Mouse (Mus musculus) embryonic facial prominence, embryonic 10.5 days (tissue): ENCODE data around the gene Cdk17. TPM values are rescaled to one million over a fixed set of nuclear protein-coding genes. Genes with fewer than 3 reads are reported as not detected.

Experiments used
- DNase-seq: peaks from one replicate; pipeline ENCODE4 v3.0.0-alpha.2; 2017; ENCODE audit warnings: low spot score
- H3K27ac ChIP-seq: fragments of 300-500 bp; sonication (generic); replicated peaks from 2 replicates; pipeline ENCODE4 v1.5.1; 2016; ENCODE audit warnings: mild to moderate bottlenecking
- H3K27me3 ChIP-seq: fragments of 300-500 bp; sonication (generic); replicated peaks from 2 replicates; pipeline ENCODE4 v1.6.1; 2016; ENCODE audit warnings: low read depth, mild to moderate bottlenecking; ENCODE audit not compliant: poor library complexity, severe bottlenecking
- H3K36me3 ChIP-seq: fragments of 300-500 bp; sonication (generic); replicated peaks from 2 replicates; pipeline ENCODE4 v1.6.1; 2016; ENCODE audit warnings: mild to moderate bottlenecking, moderate library complexity
- H3K4me1 ChIP-seq: fragments of 300-500 bp; sonication (generic); 2 replicates; pipeline ENCODE4 v1.6.1; 2016
- H3K4me3 ChIP-seq: fragments of 300-500 bp; sonication (generic); 2 replicates; pipeline ENCODE4 v1.5.1; 2016; ENCODE audit warnings: mild to moderate bottlenecking, moderate library complexity
- H3K9me3 ChIP-seq: fragments of 300-500 bp; sonication (generic); 2 replicates; pipeline ENCODE4 v1.6.1; 2016; ENCODE audit warnings: mild to moderate bottlenecking
- WGBS: fragments of 180-500 bp; shearing (Covaris S2); methylation state at CpG from one replicate; pipeline ENCODE4 v1.1.7; 2016; 5-methylcytosine and 5-hydroxymethylcytosine counted together
- polyA plus RNA-seq: library from polyadenylated mRNA; unstranded; fragments of >200 nt; fragmentation: Nextera tagmentation; extraction: Ambion mirVana; gene quantifications from 2 replicates; pipeline ENCODE4 v1.2.1, GENCODE M21; 2016

Gene Cdk17
- polyA plus RNA-seq, 1 experiment from 2014 or later: 18.1 TPM

GRCm38 (mm10) chr10:93265833-93266232 is 105.2 kb downstream of the Cdk17 start:
- Histone ChIP-seq H3K27me3 (no peaks in the 10 kb centered on the region), H3K4me3 (no peak overlapping the region), H3K27ac (no peak overlapping the region), H3K36me3 (peaks cover 74% of the 10 kb centered on the region), H3K4me1 (peaks cover 51% of the 10 kb centered on the region), H3K9me3 (no peaks in the 10 kb centered on the region)
- 91% methylated on average over 9 of the region's 9 CpGs for WGBS
- no peak for DNase-seq

GRCm38 (mm10) chr10:93266521-93266920 is 105.8 kb downstream of the Cdk17 start:
- no peak overlapping the region for H3K27ac ChIP-seq
- no peaks in the 10 kb centered on the region for H3K27me3 ChIP-seq
- H3K36me3 ChIP-seq: peaks cover 78% of the 10 kb centered on the region
- H3K9me3 ChIP-seq: no peaks in the 10 kb centered on the region
- 96% methylated on average over 7 of the region's 7 CpGs for WGBS
- DNase-seq: no peak
- peaks cover 47% of the 10 kb centered on the region for H3K4me1 ChIP-seq
- no peak overlapping the region for H3K4me3 ChIP-seq

DNA sequence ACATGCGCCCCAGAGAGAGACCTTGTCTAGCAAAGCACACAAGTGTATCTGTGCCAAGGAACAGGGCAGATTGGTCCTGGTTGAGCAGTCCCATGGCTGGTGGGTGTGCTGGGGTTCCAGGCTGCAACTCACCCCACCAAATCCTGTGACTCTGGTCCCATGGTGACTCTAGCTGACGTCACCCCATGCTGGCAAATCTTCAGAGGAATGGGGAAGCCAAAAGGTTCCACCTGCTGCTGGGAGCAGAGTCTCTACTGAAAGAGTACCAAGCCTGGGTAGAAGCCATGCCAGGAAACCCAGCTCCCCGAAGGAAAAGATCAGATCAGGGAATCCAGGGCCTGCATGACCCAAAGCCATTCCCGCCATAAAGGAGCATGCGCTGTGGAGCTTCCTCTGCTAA is 106.8 kb downstream of the Cdk17 start:
- WGBS: 92% methylated on average over 5 of the region's 5 CpGs
- Histone ChIP-seq H3K36me3 (peaks cover 82% of the 10 kb centered on the region), H3K4me3 (no peak overlapping the region), H3K27me3 (no peaks in the 10 kb centered on the region), H3K27ac (no peak overlapping the region), H3K4me1 (peaks cover 37% of the 10 kb centered on the region), H3K9me3 (no peaks in the 10 kb centered on the region)
- DNase-seq: no peak

DNA sequence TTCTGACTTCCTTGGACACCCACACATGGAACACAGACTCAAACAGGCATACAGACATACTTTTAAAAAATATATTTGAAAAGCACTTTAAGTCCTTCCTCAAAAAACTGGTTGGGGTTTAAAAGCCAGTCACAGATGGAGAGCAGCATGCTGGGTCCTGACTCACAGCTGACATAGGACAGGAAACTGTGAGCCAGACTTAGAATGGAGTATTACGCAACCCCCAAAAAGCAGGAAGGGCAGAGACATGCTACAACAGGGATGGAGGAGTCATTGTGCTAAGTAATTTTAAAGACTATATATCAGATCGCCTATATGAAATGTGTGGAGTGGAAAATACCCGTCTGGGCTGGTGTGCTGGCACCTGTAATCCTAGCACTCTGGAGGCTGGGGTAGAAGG is 107.7 kb downstream of the Cdk17 start:
- Histone ChIP-seq H3K9me3 (no peaks in the 10 kb centered on the region), H3K36me3 (peaks cover 83% of the 10 kb centered on the region), H3K4me3 (no peak overlapping the region), H3K27ac (no peak overlapping the region), H3K27me3 (no peaks in the 10 kb centered on the region), H3K4me1 (peaks cover 32% of the 10 kb centered on the region)
- 93% methylated on average over 3 of the region's 3 CpGs for WGBS
- DNase-seq: no peak

DNA sequence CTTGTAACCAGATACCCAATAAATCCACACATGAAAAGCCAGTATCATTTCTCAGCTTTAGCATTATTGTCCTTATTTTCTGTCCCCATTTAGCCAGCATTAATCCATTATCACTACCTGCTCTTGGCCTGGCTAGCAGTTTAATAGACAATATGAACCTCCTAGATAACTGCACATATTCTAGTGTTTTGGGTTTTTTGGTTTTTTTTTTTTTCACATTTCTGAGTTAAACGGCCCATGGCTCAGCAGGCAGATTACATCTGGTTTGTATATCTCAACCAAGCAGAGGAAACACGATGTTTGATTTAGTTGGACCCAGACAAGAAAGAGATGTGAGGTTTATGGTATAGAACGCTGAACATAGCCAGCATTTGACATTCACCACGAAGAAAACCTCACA is 109.1 kb downstream of the Cdk17 start:
- H3K4me3 ChIP-seq: no peak overlapping the region
- H3K27me3 ChIP-seq: no peaks in the 10 kb centered on the region
- H3K36me3 ChIP-seq: peaks cover 77% of the 10 kb centered on the region
- no peak for DNase-seq
- WGBS: 65% methylated on average over 4 of the region's 4 CpGs
- peaks cover 28% of the 10 kb centered on the region for H3K4me1 ChIP-seq
- H3K27ac ChIP-seq: peak overlapping the region; percentile 78; the same call in 1 of the 2 replicates
- H3K9me3 ChIP-seq: no peaks in the 10 kb centered on the region

- Histone ChIP-seq H3K4me1 (peaks cover 39% of the 10 kb centered on the region), H3K27ac (no peak overlapping the region), H3K36me3 (peaks cover 76% of the 10 kb centered on the region), H3K9me3 (no peaks in the 10 kb centered on the region), H3K27me3 (no peaks in the 10 kb centered on the region), H3K4me3 (no peak overlapping the region)
- WGBS: 94% methylated on average over 6 of the region's 6 CpGs
- no peak for DNase-seq
Observed at GRCm38 (mm10) chr10:93270889-93271460, 110.3 kb downstream of the Cdk17 start.

GRCm38 (mm10) chr10:93271831-93272230 is 111.2 kb downstream of the Cdk17 start:
- Histone ChIP-seq H3K9me3 (no peaks in the 10 kb centered on the region), H3K4me3 (no peak overlapping the region), H3K36me3 (peaks cover 72% of the 10 kb centered on the region), H3K27me3 (no peaks in the 10 kb centered on the region), H3K4me1 (peaks cover 48% of the 10 kb centered on the region), H3K27ac (no peak overlapping the region)
- WGBS: 88% methylated on average over 7 of the region's 7 CpGs
- DNase-seq: no peak

GRCm38 (mm10) chr10:93272986-93273982 is 112.6 kb downstream of the Cdk17 start:
- Histone ChIP-seq H3K27ac (no peak overlapping the region), H3K4me3 (no peak overlapping the region), H3K9me3 (no peaks in the 10 kb centered on the region), H3K27me3 (no peaks in the 10 kb centered on the region), H3K36me3 (peaks cover 65% of the 10 kb centered on the region), H3K4me1 (peaks cover 57% of the 10 kb centered on the region)
- DNase-seq: no peak
- WGBS: 85% methylated on average over 14 of the region's 14 CpGs

GRCm38 (mm10) chr10:93274277-93274696 is 113.6 kb downstream of the Cdk17 start:
- Histone ChIP-seq H3K27ac (no peak overlapping the region), H3K4me3 (no peak overlapping the region), H3K4me1 (peaks cover 55% of the 10 kb centered on the region), H3K27me3 (no peaks in the 10 kb centered on the region), H3K36me3 (peaks cover 66% of the 10 kb centered on the region), H3K9me3 (no peaks in the 10 kb centered on the region)
- no peak for DNase-seq
- WGBS: 76% methylated on average over 2 of the region's 2 CpGs

DNA sequence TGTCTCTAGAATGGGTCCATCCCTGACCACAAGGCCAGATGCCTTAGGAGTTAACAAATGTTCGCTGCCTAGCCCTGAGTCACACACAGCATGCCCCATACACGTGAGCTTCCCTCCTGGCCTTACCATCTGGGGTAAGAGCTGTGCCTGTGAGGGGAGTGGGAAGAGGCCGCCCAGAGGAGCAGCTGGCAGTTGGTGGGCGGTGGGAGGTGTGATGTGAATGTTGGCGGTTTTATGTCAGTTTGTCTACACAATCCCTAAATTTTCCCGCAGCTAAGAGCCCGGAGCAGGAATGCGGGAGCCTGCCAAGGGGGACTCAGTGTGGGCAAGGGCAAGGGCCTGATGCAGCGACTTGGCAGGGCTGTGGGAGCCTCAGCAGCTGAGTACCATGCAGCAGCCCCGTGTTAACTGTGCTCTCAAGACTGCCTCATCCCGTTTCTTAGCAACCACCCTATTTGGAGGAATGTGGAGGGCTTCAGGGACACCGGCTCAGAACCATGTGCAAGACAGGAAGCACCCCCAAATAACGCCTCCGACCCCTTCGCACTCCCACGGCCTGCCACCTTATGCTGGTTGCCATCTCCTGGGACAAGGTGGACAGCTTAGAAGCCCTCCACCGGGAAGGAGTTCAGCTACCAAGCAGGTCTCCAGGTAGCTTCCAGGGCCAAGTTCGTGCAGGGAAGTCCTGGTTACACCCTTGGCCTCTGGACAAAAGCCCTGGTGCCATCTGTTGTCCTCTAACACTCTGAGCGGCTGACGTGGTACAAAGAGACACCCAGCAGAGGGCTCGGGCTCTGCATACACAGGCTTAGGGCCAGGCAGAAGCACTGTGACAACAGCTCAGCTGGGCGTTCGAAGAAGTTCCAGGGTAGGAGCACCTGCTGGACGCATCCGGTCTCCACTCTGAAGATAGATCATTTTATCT is 114.8 kb downstream of the Cdk17 start:
- Histone ChIP-seq H3K4me3 (no peak overlapping the region), H3K4me1 (peaks cover 44% of the 10 kb centered on the region), H3K27me3 (no peaks in the 10 kb centered on the region), H3K27ac (peak overlapping the region; percentile 57), H3K36me3 (peaks cover 73% of the 10 kb centered on the region), H3K9me3 (no peaks in the 10 kb centered on the region)
- WGBS: 63% methylated on average over 25 of the region's 25 CpGs
- no peak for DNase-seq

DNA sequence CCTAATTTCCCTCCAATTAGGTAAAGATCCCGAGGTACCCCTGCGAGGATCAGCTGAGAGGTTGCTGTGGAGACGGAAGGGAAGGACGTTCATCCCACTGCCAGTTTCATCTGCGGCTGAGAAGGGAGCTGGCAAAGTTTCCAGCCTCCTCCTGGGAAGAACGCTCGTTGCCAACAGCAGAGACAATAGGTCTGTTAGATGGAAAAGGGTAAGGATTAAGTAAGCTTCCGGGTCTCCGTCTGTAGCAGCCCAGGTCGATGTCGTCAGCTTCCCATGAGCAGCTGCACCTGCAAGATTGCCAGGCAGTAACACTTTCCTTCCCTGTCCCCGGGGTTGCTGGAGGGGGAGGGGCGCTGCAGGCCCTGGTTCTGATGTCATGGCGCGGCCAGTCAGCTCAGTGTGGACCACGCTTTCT is 115.7 kb downstream of the Cdk17 start:
- H3K36me3 ChIP-seq: peaks cover 76% of the 10 kb centered on the region
- 14% methylated on average over 16 of the region's 16 CpGs for WGBS
- H3K9me3 ChIP-seq: no peaks in the 10 kb centered on the region
- H3K4me1 ChIP-seq: peaks cover 45% of the 10 kb centered on the region
- peak overlapping the region; percentile 41 for H3K4me3 ChIP-seq
- no peak overlapping the region; the same call in 1 of the 2 replicates for H3K27ac ChIP-seq
- peak; percentile 67 for DNase-seq
- H3K27me3 ChIP-seq: no peaks in the 10 kb centered on the region

DNA sequence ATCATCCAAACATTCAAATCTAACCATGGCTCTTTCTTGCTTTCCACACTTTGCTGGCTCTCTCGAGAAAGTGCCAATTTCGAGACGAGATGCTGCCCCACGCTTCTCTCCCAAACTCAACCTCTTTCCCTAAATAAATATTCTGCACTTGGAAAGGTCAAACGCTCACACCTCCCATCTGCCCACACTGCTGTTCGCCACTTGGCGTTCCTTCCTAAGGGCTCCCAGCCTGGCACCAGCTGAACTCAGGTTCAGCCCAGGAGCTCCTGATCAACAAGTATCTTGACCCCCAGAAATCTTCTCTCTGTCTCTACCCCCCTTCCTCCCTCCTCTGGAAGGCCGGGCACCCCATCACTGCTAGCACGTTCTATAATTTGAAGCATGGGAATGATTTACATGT is 116.2 kb downstream of the Cdk17 start:
- peaks cover 44% of the 10 kb centered on the region for H3K4me1 ChIP-seq
- no peaks in the 10 kb centered on the region for H3K9me3 ChIP-seq
- peak overlapping the region; percentile 41 for H3K4me3 ChIP-seq
- peaks cover 79% of the 10 kb centered on the region for H3K36me3 ChIP-seq
- 65% methylated on average over 9 of the region's 9 CpGs for WGBS
- DNase-seq: no peak
- no peak overlapping the region for H3K27ac ChIP-seq
- H3K27me3 ChIP-seq: no peaks in the 10 kb centered on the region
